Mouse (Mus musculus) MEL (cell line): ENCODE results near the gene Mylpf. TPM values are rescaled to one million over a fixed set of nuclear protein-coding genes. Genes with fewer than 3 reads are reported as not detected.

Experiments
- DNase-seq: peaks from one replicate; pipeline ENCODE4 v3.0.0; 2011; ENCODE audit warnings: low read depth, low spot score
- H3K27ac ChIP-seq: 2 replicates; pipeline ENCODE4 v1.5.1; 2012; ENCODE audit warnings: low read depth, mild to moderate bottlenecking, control low read depth, low read length, moderate library complexity; ENCODE audit not compliant: control insufficient read depth
- H3K27me3 ChIP-seq, 2 experiments: fragments of 150-350 bp in 1 of 2; sonication (generic) in 1 of 2; 2 replicates each; pipeline ENCODE4 v1.6.1; 2012; ENCODE audit warnings: low read length in 2 of 2, mild to moderate bottlenecking in 2 of 2, improper control_type of control experiment in 1 of 2, moderate library complexity in 1 of 2; ENCODE audit not compliant: insufficient read depth in 2 of 2, control insufficient read depth in 1 of 2
- H3K36me3 ChIP-seq, 2 experiments: 2 replicates each; pipeline ENCODE4 v1.6.1; 2012 to 2014; ENCODE audit warnings: low read length in 2 of 2, improper control_type of control experiment in 1 of 2, inconsistent platforms in 1 of 2, mild to moderate bottlenecking in 1 of 2; ENCODE audit not compliant: insufficient read depth in 2 of 2, control insufficient read depth in 1 of 2
- H3K4me1 ChIP-seq, 2 experiments: fragments of 150-350 bp in 1 of 2; sonication (generic) in 1 of 2; 2 replicates each; pipeline ENCODE4 v1.6.1; 2012; ENCODE audit warnings: low read length in 2 of 2, improper control_type of control experiment in 1 of 2, mild to moderate bottlenecking in 1 of 2; ENCODE audit not compliant: insufficient read depth in 2 of 2, control insufficient read depth in 1 of 2
- H3K4me3 ChIP-seq, 2 experiments: fragments of 150-350 bp in 1 of 2; sonication (generic) in 1 of 2; 2 replicates each; pipeline ENCODE4 v1.5.1; 2012; ENCODE audit warnings: low read depth in 2 of 2, low read length in 2 of 2, mild to moderate bottlenecking in 2 of 2, moderate library complexity in 2 of 2, control low read depth in 1 of 2, improper control_type of control experiment in 1 of 2; ENCODE audit not compliant: control insufficient read depth in 1 of 2, insufficient read depth in 1 of 2
- H3K79me2 ChIP-seq: 2 replicates; pipeline ENCODE4 v1.6.1; 2012; ENCODE audit warnings: mild to moderate bottlenecking, low read length, moderate library complexity; ENCODE audit not compliant: control insufficient read depth, poor library complexity, insufficient read depth
- H3K9ac ChIP-seq: 2 replicates; pipeline ENCODE4 v1.6.1; 2012; ENCODE audit warnings: low read depth, mild to moderate bottlenecking, control low read depth, low read length, moderate library complexity; ENCODE audit not compliant: control insufficient read depth, poor library complexity, severe bottlenecking
- H3K9me3 ChIP-seq: fragments of 150-350 bp; sonication (generic); replicated peaks from 2 replicates; pipeline ENCODE4 v1.6.1; 2012; ENCODE audit warnings: mild to moderate bottlenecking, low read length, improper control_type of control experiment, moderate library complexity; ENCODE audit not compliant: insufficient read depth
- BHLHE40 ChIP-seq: IDR thresholded peaks from 2 replicates; pipeline ENCODE4 v1.6.1; 2012; ENCODE audit warnings: low read depth, mild to moderate bottlenecking, inconsistent platforms, low read length, improper control_type of control experiment, borderline replicate concordance
- CHD1 ChIP-seq: IDR thresholded peaks from 2 replicates; pipeline ENCODE4 v1.6.1; 2012; ENCODE audit warnings: low read depth, mild to moderate bottlenecking, inconsistent platforms, low read length, improper control_type of control experiment
- ELF1 ChIP-seq: IDR thresholded peaks from 2 replicates; pipeline ENCODE4 v1.6.1; 2014; ENCODE audit warnings: low read depth, mild to moderate bottlenecking, inconsistent platforms, low read length, improper control_type of control experiment, moderate library complexity
- EP300 ChIP-seq, 2 experiments: IDR thresholded peaks; 2 replicates each; pipeline ENCODE4 v1.6.1; 2011; ENCODE audit warnings: improper control_type of control experiment in 2 of 2, low read length in 2 of 2, low read depth in 1 of 2, mild to moderate bottlenecking in 1 of 2
- ETS1 ChIP-seq: IDR thresholded peaks from 2 replicates; pipeline ENCODE4 v1.6.1; 2012; ENCODE audit warnings: low read depth, mild to moderate bottlenecking, inconsistent platforms, low read length, improper control_type of control experiment, moderate library complexity
- GABPA ChIP-seq: IDR thresholded peaks from 2 replicates; pipeline ENCODE4 v1.6.1; 2012; ENCODE audit warnings: low read depth, mild to moderate bottlenecking, inconsistent platforms, low read length, improper control_type of control experiment, moderate library complexity
- JUND ChIP-seq: IDR thresholded peaks from 2 replicates; pipeline ENCODE4 v1.6.1; 2011; ENCODE audit warnings: low read depth, mild to moderate bottlenecking, improper control_type of control experiment, low read length
- KAT2A ChIP-seq: conservative IDR thresholded peaks from 2 replicates; pipeline ENCODE4 v1.6.1; 2012; ENCODE audit warnings: low read depth, low read length, improper control_type of control experiment, inconsistent platforms
- MAFK ChIP-seq: IDR thresholded peaks from 2 replicates; pipeline ENCODE4 v1.6.1; 2011; ENCODE audit warnings: low read depth, mild to moderate bottlenecking, low read length, improper control_type of control experiment, borderline replicate concordance
- MAX ChIP-seq: IDR thresholded peaks from 2 replicates; pipeline ENCODE4 v1.6.1; 2011; ENCODE audit warnings: low read length, improper control_type of control experiment
- MEF2A ChIP-seq: IDR thresholded peaks from 2 replicates; pipeline ENCODE4 v1.6.1; 2014; ENCODE audit warnings: low read depth, mild to moderate bottlenecking, inconsistent platforms, low read length, improper control_type of control experiment; ENCODE audit not compliant: poor library complexity, insufficient replicate concordance, severe bottlenecking; ENCODE audit errors: extremely low read depth
- MYB ChIP-seq: IDR thresholded peaks from 2 replicates; pipeline ENCODE4 v1.6.1; 2011; ENCODE audit warnings: mild to moderate bottlenecking, low read depth, low read length, improper control_type of control experiment
- MYC ChIP-seq: IDR thresholded peaks from 2 replicates; pipeline ENCODE4 v1.6.1; 2011; ENCODE audit warnings: low read depth, mild to moderate bottlenecking, low read length, improper control_type of control experiment, moderate library complexity
- NRF1 ChIP-seq: IDR thresholded peaks from 2 replicates; pipeline ENCODE4 v1.6.1; 2014; ENCODE audit warnings: low read depth, mild to moderate bottlenecking, inconsistent platforms, low read length, improper control_type of control experiment, moderate library complexity; ENCODE audit not compliant: poor library complexity, insufficient read depth, severe bottlenecking
- POLR2A ChIP-seq, 2 experiments: IDR thresholded peaks; 2 replicates each; pipeline ENCODE4 v1.6.1; 2011 to 2012; ENCODE audit warnings: low read length in 2 of 2, mild to moderate bottlenecking in 2 of 2, control low read depth in 1 of 2, improper control_type of control experiment in 1 of 2, low read depth in 1 of 2, moderate library complexity in 1 of 2; ENCODE audit not compliant: control insufficient read depth in 1 of 2, insufficient read depth in 1 of 2, poor library complexity in 1 of 2
- RAD21 ChIP-seq: IDR thresholded peaks from 2 replicates; pipeline ENCODE4 v1.6.1; 2011; ENCODE audit warnings: mild to moderate bottlenecking, low read depth, low read length, improper control_type of control experiment
- SIN3A ChIP-seq: IDR thresholded peaks from 2 replicates; pipeline ENCODE4 v1.6.1; 2012; ENCODE audit warnings: low read length, improper control_type of control experiment, inconsistent platforms
- UBTF ChIP-seq: IDR thresholded peaks from 2 replicates; pipeline ENCODE4 v1.6.1; 2012; ENCODE audit warnings: low read depth, mild to moderate bottlenecking, inconsistent platforms, low read length, improper control_type of control experiment, moderate library complexity, borderline replicate concordance; ENCODE audit not compliant: insufficient read depth
- ZC3H11A ChIP-seq: IDR thresholded peaks from 2 replicates; pipeline ENCODE4 v1.6.1; 2012; ENCODE audit warnings: low read depth, mild to moderate bottlenecking, inconsistent platforms, low read length, improper control_type of control experiment
- ZMIZ1 ChIP-seq: IDR thresholded peaks from 2 replicates; pipeline ENCODE4 v1.6.1; 2012; ENCODE audit warnings: low read depth, mild to moderate bottlenecking, inconsistent platforms, low read length, improper control_type of control experiment, moderate library complexity
- polyA plus RNA-seq, 2 experiments: library from polyadenylated mRNA; stranded (reverse) in 1 of 2; unstranded in 1 of 2; fragments of >175 nt in 1 of 2; fragments of >200 nt in 1 of 2; gene quantifications; 2 replicates each; pipeline versions ENCODE4 v1.2.1 to v1.2.4; 2012; ENCODE audit warnings: low replicate concordance in 2 of 2, low read depth in 1 of 2; ENCODE audit not compliant: insufficient read length in 2 of 2, insufficient read depth in 1 of 2, missing spikeins in 1 of 2
- total RNA-seq: library from RNA; depleted of rRNA; stranded (reverse); fragments of 300-350 nt; gene quantifications from 2 replicates; pipeline ENCODE4 v1.2.3, GENCODE M21; 2012

Mylpf gene
- total and polyA plus RNA-seq, 3 experiments, result 9.1 to 11.2 TPM; not detected in 1

DNA sequence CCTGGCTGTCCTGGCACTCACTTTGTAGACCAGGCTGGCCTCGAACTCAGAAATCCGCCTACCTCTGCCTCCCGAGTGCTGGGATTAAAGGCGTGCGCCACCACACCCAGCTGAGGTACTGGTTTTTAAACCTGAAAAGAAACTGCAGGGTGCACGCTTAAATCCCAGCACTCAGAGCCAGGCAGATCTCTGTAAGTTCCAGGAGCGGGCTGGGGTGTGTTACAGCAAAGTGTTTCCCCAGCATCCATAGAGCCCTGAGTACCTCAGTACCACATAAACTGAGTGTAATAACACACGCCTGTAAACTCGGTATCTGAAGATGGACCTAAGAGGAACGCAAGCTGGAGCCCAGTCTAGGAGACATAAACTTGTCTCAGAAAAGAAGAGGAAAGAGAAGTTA lies 21.3 kb upstream of the Mylpf start:
- DNase-seq, result no peak
- Histone ChIP-seq H3K27ac (no peak overlapping the region), H3K36me3 (peaks cover 0 to 32% of the 10 kb centered on the region in 2 experiments; a peak in 2 of 4 replicates), H3K4me3 (no peak overlapping the region), H3K27me3 (no peaks in the 10 kb centered on the region), H3K9ac (no peak overlapping the region), H3K9me3 (no peaks in the 10 kb centered on the region), H3K4me1 (peaks cover 23 to 28% of the 10 kb centered on the region in 2 experiments), H3K79me2 (no peaks in the 10 kb centered on the region; the same call in 1 of the 2 replicates)
- TF ChIP-seq EP300 (IDR thresholded peaks at IDR 0.05; ENCODE audit: low read depth in 1 of 2, low read length in 2 of 2) (no peak), ETS1 (no peak), GABPA (no peak), KAT2A (no peak), POLR2A (IDR thresholded peaks at IDR 0.05; ENCODE audit: control insufficient read depth in 1 of 2, insufficient read depth in 1 of 2, low read depth in 1 of 2, low read length in 2 of 2, poor library complexity in 1 of 2) (no peak), NRF1 (no peak), JUND (no peak), MAX (no peak), CHD1 (no peak), SIN3A (no peak), ELF1 (no peak), MEF2A (no peak), MYC (no peak), MYB (no peak), ZMIZ1 (no peak), ZC3H11A (no peak), UBTF (no peak), MAFK (no peak), BHLHE40 (no peak), RAD21 (no peak)
